Mouse (Mus musculus) myocyte (in vitro differentiated cells): Measurements from ENCODE around the gene Fam178b. TPM values are rescaled to one million over a fixed set of nuclear protein-coding genes. Genes with fewer than 3 reads are reported as not detected.
A peak's percentile ranks its signal among the peaks of the same experiment; 100 is the strongest.

Experiments
- H3K27me3 ChIP-seq: one replicate; pipeline ENCODE4 v1.6.1; 2011; ENCODE audit not compliant: control insufficient read depth, insufficient read depth, insufficient read length
- H3K36me3 ChIP-seq: one replicate; pipeline ENCODE4 v1.6.1; 2011; ENCODE audit not compliant: control insufficient read depth, insufficient read depth
- H3K4me2 ChIP-seq: one replicate; pipeline ENCODE4 v1.6.1; 2011; ENCODE audit warnings: low read depth, control low read depth
- H3K4me3 ChIP-seq: one replicate; pipeline ENCODE4 v1.5.1; 2011; ENCODE audit warnings: mild to moderate bottlenecking, control low read depth, moderate library complexity
- H3K79me2 ChIP-seq: one replicate; pipeline ENCODE4 v1.6.1; 2011; ENCODE audit not compliant: control insufficient read depth, insufficient read depth
- H3ac ChIP-seq: one replicate; pipeline ENCODE4 v1.6.1; 2011; ENCODE audit not compliant: control insufficient read depth, insufficient read length
- CEBPB ChIP-seq: IDR thresholded peaks from 2 replicates; pipeline ENCODE4 v1.6.1; 2011; ENCODE audit warnings: mild to moderate bottlenecking, moderate library complexity; ENCODE audit not compliant: poor library complexity, insufficient read depth, severe bottlenecking
- E2F4 ChIP-seq: IDR thresholded peaks from one replicate; pipeline ENCODE4 v1.6.1; 2011; ENCODE audit warnings: mild to moderate bottlenecking, control low read depth, moderate library complexity; ENCODE audit not compliant: insufficient read depth
- MAX ChIP-seq: IDR thresholded peaks from one replicate; pipeline ENCODE4 v1.6.1; 2011; ENCODE audit warnings: low read depth, mild to moderate bottlenecking, control low read depth
- MYOD1 ChIP-seq, 3 experiments: IDR thresholded peaks; one replicate each; pipeline ENCODE4 v1.6.1; 2011; ENCODE audit warnings: control low read depth in 2 of 3, low read depth in 2 of 3, mild to moderate bottlenecking in 2 of 3, moderate library complexity in 1 of 3; ENCODE audit not compliant: insufficient read length in 2 of 3, control insufficient read depth in 1 of 3
- MYOG ChIP-seq, 3 experiments: IDR thresholded peaks; one replicate each; pipeline ENCODE4 v1.6.1; 2011; ENCODE audit warnings: control low read depth in 2 of 3, low read depth in 2 of 3, mild to moderate bottlenecking in 2 of 3; ENCODE audit not compliant: insufficient read length in 2 of 3, control insufficient read depth in 1 of 3, insufficient read depth in 1 of 3
- POLR2A ChIP-seq: IDR thresholded peaks from one replicate; pipeline ENCODE4 v1.6.1; 2011; ENCODE audit warnings: low read depth, mild to moderate bottlenecking, control low read depth, moderate library complexity; ENCODE audit not compliant: insufficient read length
- POLR2AphosphoS2 ChIP-seq: IDR thresholded peaks from one replicate; pipeline ENCODE4 v1.6.1; 2011; ENCODE audit warnings: low read depth, control low read depth; ENCODE audit not compliant: insufficient read length
- REST ChIP-seq: IDR thresholded peaks from one replicate; pipeline ENCODE4 v1.6.1; 2011; ENCODE audit warnings: mild to moderate bottlenecking, control low read depth, moderate library complexity; ENCODE audit not compliant: insufficient read depth, insufficient read length
- SRF ChIP-seq: IDR thresholded peaks from one replicate; pipeline ENCODE4 v1.6.1; 2011; ENCODE audit warnings: low read depth; ENCODE audit not compliant: control insufficient read depth, insufficient read length
- TCF12 ChIP-seq: IDR thresholded peaks from one replicate; pipeline ENCODE4 v1.6.1; 2011; ENCODE audit warnings: mild to moderate bottlenecking, control low read depth; ENCODE audit not compliant: poor library complexity, insufficient read depth, severe bottlenecking
- TCF3 ChIP-seq: IDR thresholded peaks from one replicate; pipeline ENCODE4 v1.6.1; 2011; ENCODE audit warnings: low read depth, control low read depth; ENCODE audit not compliant: insufficient read length
- USF1 ChIP-seq: IDR thresholded peaks from one replicate; pipeline ENCODE4 v1.6.1; 2011; ENCODE audit warnings: low read depth, mild to moderate bottlenecking, control low read depth, moderate library complexity
- polyA plus RNA-seq: library from polyadenylated mRNA; unstranded; fragments of >200 nt; fragmentation: generic; extraction: Trizol; gene quantifications from one replicate; pipeline ENCODE4 v1.2.1, GENCODE M21; 2012; ENCODE audit warnings: missing spikeins

Fam178b gene
- polyA plus RNA-seq, 1 experiment: 1.5 TPM

- Histone ChIP-seq H3ac (no peak overlapping the region), H3K79me2 (no peaks in the 10 kb centered on the region), H3K27me3 (no peaks in the 10 kb centered on the region), H3K4me2 (peak overlapping the region; percentile 72), H3K4me3 (no peak overlapping the region), H3K36me3 (peaks cover 13% of the 10 kb centered on the region)
- TF ChIP-seq TCF3 (peak; percentile 36), MYOG (IDR thresholded peaks at IDR 0.05; ENCODE audit: control insufficient read depth in 1 of 3, insufficient read depth in 1 of 3, insufficient read length in 2 of 3, low read depth in 2 of 3) (peak in 2 of 3 experiments; percentile 6 to 87), SRF (no peak), MYOD1 (IDR thresholded peaks at IDR 0.05; ENCODE audit: control insufficient read depth in 1 of 3, insufficient read length in 2 of 3, low read depth in 2 of 3) (peak; percentile 97 to 98 (median 98)), TCF12 (peak; percentile 73)
These were observed 159.5 kb downstream of the Fam178b start for GRCm38 (mm10) chr1:36523332-36524013.

- TF ChIP-seq SRF: no peak
- TF ChIP-seq MYOD1 (IDR thresholded peaks at IDR 0.05; ENCODE audit: control insufficient read depth in 1 of 3, insufficient read length in 2 of 3, low read depth in 2 of 3): no peak
- TF ChIP-seq CEBPB: no peak
- no peak for TF ChIP-seq MYOG (IDR thresholded peaks at IDR 0.05; ENCODE audit: control insufficient read depth in 1 of 3, insufficient read depth in 1 of 3, insufficient read length in 2 of 3, low read depth in 2 of 3)
- no peak for TF ChIP-seq POLR2AphosphoS2
- TF ChIP-seq TCF12: no peak
- no peak for TF ChIP-seq POLR2A
- Histone ChIP-seq H3K79me2 (no peaks in the 10 kb centered on the region), H3K27me3 (no peaks in the 10 kb centered on the region), H3K4me3 (no peak overlapping the region), H3K36me3 (peaks cover 13% of the 10 kb centered on the region), H3ac (no peak overlapping the region), H3K4me2 (no peak overlapping the region)
These were observed 160.8 kb downstream of the Fam178b start for GRCm38 (mm10) chr1:36522210-36522609.

- H3ac ChIP-seq: no peak overlapping the region
- TF ChIP-seq MYOD1 (IDR thresholded peaks at IDR 0.05; ENCODE audit: control insufficient read depth in 1 of 3, insufficient read length in 2 of 3, low read depth in 2 of 3) (no peak), USF1 (no peak), E2F4 (no peak), POLR2A (no peak), MAX (no peak), REST (no peak), POLR2AphosphoS2 (no peak), CEBPB (no peak), TCF12 (no peak)
- no peak overlapping the region for H3K4me2 ChIP-seq
- peaks cover 21% of the 10 kb centered on the region for H3K79me2 ChIP-seq
- no peak overlapping the region for H3K4me3 ChIP-seq
- H3K36me3 ChIP-seq: peaks cover 9% of the 10 kb centered on the region
- H3K27me3 ChIP-seq: no peaks in the 10 kb centered on the region
These were observed 163.4 kb downstream of the Fam178b start for GRCm38 (mm10) chr1:36519626-36520025.

- H3K36me3 ChIP-seq: peaks cover 7% of the 10 kb centered on the region
- H3K4me2 ChIP-seq: no peak overlapping the region
- no peaks in the 10 kb centered on the region for H3K27me3 ChIP-seq
These were observed 164.7 kb downstream of the Fam178b start for GRCm38 (mm10) chr1:36518259-36518658.

GRCm38 (mm10) chr1:36513718-36514117 is 169.3 kb downstream of the Fam178b start:
- H3K4me2 ChIP-seq: peak overlapping the region; percentile 100
- no peak overlapping the region for H3ac ChIP-seq
- TF ChIP-seq MYOG (IDR thresholded peaks at IDR 0.05; ENCODE audit: control insufficient read depth in 1 of 3, insufficient read depth in 1 of 3, insufficient read length in 2 of 3, low read depth in 2 of 3) (no peak), REST (no peak)
- H3K27me3 ChIP-seq: no peaks in the 10 kb centered on the region
- peaks cover 39% of the 10 kb centered on the region for H3K79me2 ChIP-seq
- H3K36me3 ChIP-seq: no peaks in the 10 kb centered on the region
- H3K4me3 ChIP-seq: peak overlapping the region; percentile 39

More at GRCm38 (mm10) chr1:36518259-36518658, 164.7 kb downstream of the Fam178b start:
- no peak overlapping the region for H3K4me3 ChIP-seq
- no peak for TF ChIP-seq USF1
- peaks cover 33% of the 10 kb centered on the region for H3K79me2 ChIP-seq
- no peak overlapping the region for H3ac ChIP-seq

GRCm38 (mm10) chr1:36513310-36513709 is 169.7 kb downstream of the Fam178b start:
- H3K4me2 ChIP-seq: peak overlapping the region; percentile 100
- H3K79me2 ChIP-seq: peaks cover 39% of the 10 kb centered on the region
- H3ac ChIP-seq: peak overlapping the region; percentile 67
- no peaks in the 10 kb centered on the region for H3K27me3 ChIP-seq
- peak overlapping the region; percentile 39 for H3K4me3 ChIP-seq
- no peaks in the 10 kb centered on the region for H3K36me3 ChIP-seq
- TF ChIP-seq MYOG (IDR thresholded peaks at IDR 0.05; ENCODE audit: control insufficient read depth in 1 of 3, insufficient read depth in 1 of 3, insufficient read length in 2 of 3, low read depth in 2 of 3): no peak
- TF ChIP-seq REST: no peak
- TF ChIP-seq USF1: no peak
- no peak for TF ChIP-seq POLR2A
- TF ChIP-seq SRF: no peak
- TF ChIP-seq MAX: no peak
- no peak for TF ChIP-seq MYOD1 (IDR thresholded peaks at IDR 0.05; ENCODE audit: control insufficient read depth in 1 of 3, insufficient read length in 2 of 3, low read depth in 2 of 3)
- TF ChIP-seq POLR2AphosphoS2: no peak
- TF ChIP-seq CEBPB: no peak
- TF ChIP-seq TCF12: no peak
- TF ChIP-seq E2F4: no peak
- TF ChIP-seq TCF3: no peak
